Mouse (Mus musculus) MEL (cell line): ENCODE data around the gene Olfr391-ps. TPM values are rescaled to one million over a fixed set of nuclear protein-coding genes. Genes with fewer than 3 reads are reported as not detected.

Experiments used
- DNase-seq: peaks from one replicate; pipeline ENCODE4 v3.0.0; 2011; ENCODE audit warnings: low read depth, low spot score
- H3K27ac ChIP-seq: 2 replicates; pipeline ENCODE4 v1.5.1; 2012; ENCODE audit warnings: low read depth, mild to moderate bottlenecking, control low read depth, low read length, moderate library complexity; ENCODE audit not compliant: control insufficient read depth
- H3K27me3 ChIP-seq, 2 experiments: fragments of 150-350 bp in 1 of 2; sonication (generic) in 1 of 2; 2 replicates each; pipeline ENCODE4 v1.6.1; 2012; ENCODE audit warnings: low read length in 2 of 2, mild to moderate bottlenecking in 2 of 2, improper control_type of control experiment in 1 of 2, moderate library complexity in 1 of 2; ENCODE audit not compliant: insufficient read depth in 2 of 2, control insufficient read depth in 1 of 2
- H3K36me3 ChIP-seq, 2 experiments: 2 replicates each; pipeline ENCODE4 v1.6.1; 2012 to 2014; ENCODE audit warnings: low read length in 2 of 2, improper control_type of control experiment in 1 of 2, inconsistent platforms in 1 of 2, mild to moderate bottlenecking in 1 of 2; ENCODE audit not compliant: insufficient read depth in 2 of 2, control insufficient read depth in 1 of 2
- H3K4me1 ChIP-seq, 2 experiments: fragments of 150-350 bp in 1 of 2; sonication (generic) in 1 of 2; 2 replicates each; pipeline ENCODE4 v1.6.1; 2012; ENCODE audit warnings: low read length in 2 of 2, improper control_type of control experiment in 1 of 2, mild to moderate bottlenecking in 1 of 2; ENCODE audit not compliant: insufficient read depth in 2 of 2, control insufficient read depth in 1 of 2
- H3K4me3 ChIP-seq, 2 experiments: fragments of 150-350 bp in 1 of 2; sonication (generic) in 1 of 2; 2 replicates each; pipeline ENCODE4 v1.5.1; 2012; ENCODE audit warnings: low read depth in 2 of 2, low read length in 2 of 2, mild to moderate bottlenecking in 2 of 2, moderate library complexity in 2 of 2, control low read depth in 1 of 2, improper control_type of control experiment in 1 of 2; ENCODE audit not compliant: control insufficient read depth in 1 of 2, insufficient read depth in 1 of 2
- H3K79me2 ChIP-seq: 2 replicates; pipeline ENCODE4 v1.6.1; 2012; ENCODE audit warnings: mild to moderate bottlenecking, low read length, moderate library complexity; ENCODE audit not compliant: control insufficient read depth, poor library complexity, insufficient read depth
- H3K9ac ChIP-seq: 2 replicates; pipeline ENCODE4 v1.6.1; 2012; ENCODE audit warnings: low read depth, mild to moderate bottlenecking, control low read depth, low read length, moderate library complexity; ENCODE audit not compliant: control insufficient read depth, poor library complexity, severe bottlenecking
- H3K9me3 ChIP-seq: fragments of 150-350 bp; sonication (generic); replicated peaks from 2 replicates; pipeline ENCODE4 v1.6.1; 2012; ENCODE audit warnings: mild to moderate bottlenecking, low read length, improper control_type of control experiment, moderate library complexity; ENCODE audit not compliant: insufficient read depth
- CHD2 ChIP-seq: IDR thresholded peaks from 2 replicates; pipeline ENCODE4 v1.6.1; 2011; ENCODE audit warnings: low read length, improper control_type of control experiment
- ELF1 ChIP-seq: IDR thresholded peaks from 2 replicates; pipeline ENCODE4 v1.6.1; 2014; ENCODE audit warnings: low read depth, mild to moderate bottlenecking, inconsistent platforms, low read length, improper control_type of control experiment, moderate library complexity
- EP300 ChIP-seq, 2 experiments: IDR thresholded peaks; 2 replicates each; pipeline ENCODE4 v1.6.1; 2011; ENCODE audit warnings: improper control_type of control experiment in 2 of 2, low read length in 2 of 2, low read depth in 1 of 2, mild to moderate bottlenecking in 1 of 2
- ETS1 ChIP-seq: IDR thresholded peaks from 2 replicates; pipeline ENCODE4 v1.6.1; 2012; ENCODE audit warnings: low read depth, mild to moderate bottlenecking, inconsistent platforms, low read length, improper control_type of control experiment, moderate library complexity
- GABPA ChIP-seq: IDR thresholded peaks from 2 replicates; pipeline ENCODE4 v1.6.1; 2012; ENCODE audit warnings: low read depth, mild to moderate bottlenecking, inconsistent platforms, low read length, improper control_type of control experiment, moderate library complexity
- GATA1 ChIP-seq: IDR thresholded peaks from 2 replicates; pipeline ENCODE4 v1.6.1; 2011; ENCODE audit warnings: low read depth, low read length, improper control_type of control experiment
- KAT2A ChIP-seq: conservative IDR thresholded peaks from 2 replicates; pipeline ENCODE4 v1.6.1; 2012; ENCODE audit warnings: low read depth, low read length, improper control_type of control experiment, inconsistent platforms
- MAFK ChIP-seq: IDR thresholded peaks from 2 replicates; pipeline ENCODE4 v1.6.1; 2011; ENCODE audit warnings: low read depth, mild to moderate bottlenecking, low read length, improper control_type of control experiment, borderline replicate concordance
- MEF2A ChIP-seq: IDR thresholded peaks from 2 replicates; pipeline ENCODE4 v1.6.1; 2014; ENCODE audit warnings: low read depth, mild to moderate bottlenecking, inconsistent platforms, low read length, improper control_type of control experiment; ENCODE audit not compliant: poor library complexity, insufficient replicate concordance, severe bottlenecking; ENCODE audit errors: extremely low read depth
- MYC ChIP-seq: IDR thresholded peaks from 2 replicates; pipeline ENCODE4 v1.6.1; 2011; ENCODE audit warnings: low read depth, mild to moderate bottlenecking, low read length, improper control_type of control experiment, moderate library complexity
- NELFE ChIP-seq: IDR thresholded peaks from 2 replicates; pipeline ENCODE4 v1.6.1; 2011; ENCODE audit warnings: low read depth, low read length, improper control_type of control experiment
- POLR2A ChIP-seq, 2 experiments: IDR thresholded peaks; 2 replicates each; pipeline ENCODE4 v1.6.1; 2011 to 2012; ENCODE audit warnings: low read length in 2 of 2, mild to moderate bottlenecking in 2 of 2, control low read depth in 1 of 2, improper control_type of control experiment in 1 of 2, low read depth in 1 of 2, moderate library complexity in 1 of 2; ENCODE audit not compliant: control insufficient read depth in 1 of 2, insufficient read depth in 1 of 2, poor library complexity in 1 of 2
- POLR2AphosphoS5 ChIP-seq: IDR thresholded peaks from 2 replicates; pipeline ENCODE4 v1.6.1; 2012; ENCODE audit warnings: low read depth, borderline replicate concordance, mild to moderate bottlenecking, inconsistent platforms, low read length, moderate library complexity, mixed read lengths
- SIN3A ChIP-seq: IDR thresholded peaks from 2 replicates; pipeline ENCODE4 v1.6.1; 2012; ENCODE audit warnings: low read length, improper control_type of control experiment, inconsistent platforms
- SMC3 ChIP-seq: IDR thresholded peaks from 2 replicates; pipeline ENCODE4 v1.6.1; 2011; ENCODE audit warnings: low read depth, low read length, improper control_type of control experiment
- TAL1 ChIP-seq: IDR thresholded peaks from 2 replicates; pipeline ENCODE4 v1.6.1; 2012; ENCODE audit warnings: mild to moderate bottlenecking, inconsistent platforms, low read length, moderate library complexity, mixed read lengths
- TCF12 ChIP-seq: IDR thresholded peaks from 2 replicates; pipeline ENCODE4 v1.6.1; 2014; ENCODE audit warnings: low read depth, mild to moderate bottlenecking, inconsistent platforms, low read length, improper control_type of control experiment, moderate library complexity
- UBTF ChIP-seq: IDR thresholded peaks from 2 replicates; pipeline ENCODE4 v1.6.1; 2012; ENCODE audit warnings: low read depth, mild to moderate bottlenecking, inconsistent platforms, low read length, improper control_type of control experiment, moderate library complexity, borderline replicate concordance; ENCODE audit not compliant: insufficient read depth
- USF2 ChIP-seq, 2 experiments: IDR thresholded peaks; 2 replicates each; pipeline ENCODE4 v1.6.1; 2011 to 2012; ENCODE audit warnings: improper control_type of control experiment in 2 of 2, low read length in 2 of 2, borderline replicate concordance in 1 of 2, inconsistent platforms in 1 of 2, low read depth in 1 of 2, mild to moderate bottlenecking in 1 of 2; ENCODE audit not compliant: insufficient read depth in 1 of 2
- ZC3H11A ChIP-seq: IDR thresholded peaks from 2 replicates; pipeline ENCODE4 v1.6.1; 2012; ENCODE audit warnings: low read depth, mild to moderate bottlenecking, inconsistent platforms, low read length, improper control_type of control experiment
- ZKSCAN1 ChIP-seq: IDR thresholded peaks from 2 replicates; pipeline ENCODE4 v1.6.1; 2012; ENCODE audit warnings: low read depth, mild to moderate bottlenecking, inconsistent platforms, low read length, improper control_type of control experiment, moderate library complexity
- ZNF384 ChIP-seq: IDR thresholded peaks from 2 replicates; pipeline ENCODE4 v1.6.1; 2012; ENCODE audit warnings: low read depth, mild to moderate bottlenecking, inconsistent platforms, low read length, improper control_type of control experiment
- polyA plus RNA-seq, 2 experiments: library from polyadenylated mRNA; stranded (reverse) in 1 of 2; unstranded in 1 of 2; fragments of >175 nt in 1 of 2; fragments of >200 nt in 1 of 2; gene quantifications; 2 replicates each; pipeline versions ENCODE4 v1.2.1 to v1.2.4; 2012; ENCODE audit warnings: low replicate concordance in 2 of 2, low read depth in 1 of 2; ENCODE audit not compliant: insufficient read length in 2 of 2, insufficient read depth in 1 of 2, missing spikeins in 1 of 2
- total RNA-seq: library from RNA; depleted of rRNA; stranded (reverse); fragments of 300-350 nt; gene quantifications from 2 replicates; pipeline ENCODE4 v1.2.3, GENCODE M21; 2012; rRNA removed

Gene Olfr391-ps
- total RNA-seq = not detected in 2 replicates
- not detected for polyA plus RNA-seq

DNA sequence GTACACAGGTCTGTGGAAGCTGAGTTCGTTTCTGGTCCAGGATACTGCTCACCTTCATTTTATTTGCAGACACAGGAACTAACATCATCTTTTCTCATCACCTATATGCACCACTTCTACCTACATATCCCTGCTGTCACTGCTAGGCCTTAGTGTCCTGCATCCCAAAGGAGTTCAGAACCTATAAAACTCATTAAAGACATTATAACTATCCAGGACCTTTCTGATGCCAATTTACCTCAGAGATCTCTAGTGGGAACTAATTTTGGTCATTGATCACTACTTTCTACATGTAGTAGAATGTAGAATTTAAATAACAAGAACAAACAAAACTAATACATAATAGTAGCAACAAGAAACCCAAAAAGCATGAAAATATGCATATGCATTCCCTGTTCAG, at the start of gene Olfr391-ps:
Olfr391-ps (minus strand) TSS at position 101 of the 400 bp plus-strand sequence.
- Histone ChIP-seq H3K4me1 (no peaks in the 10 kb centered on the region), H3K79me2 (no peaks in the 10 kb centered on the region), H3K36me3 (no peaks in the 10 kb centered on the region), H3K9ac (no peak within 1 kb of the TSS), H3K9me3 (no peaks in the 10 kb centered on the region), H3K4me3 (no peak within 1 kb of the TSS), H3K27me3 (no peaks in the 10 kb centered on the region), H3K27ac (no peak within 1 kb of the TSS)
- no peak for TF ChIP-seq SMC3
- no peak for TF ChIP-seq ZNF384
- no peak for TF ChIP-seq KAT2A
- no peak for TF ChIP-seq TCF12
- no peak for DNase-seq

DNA sequence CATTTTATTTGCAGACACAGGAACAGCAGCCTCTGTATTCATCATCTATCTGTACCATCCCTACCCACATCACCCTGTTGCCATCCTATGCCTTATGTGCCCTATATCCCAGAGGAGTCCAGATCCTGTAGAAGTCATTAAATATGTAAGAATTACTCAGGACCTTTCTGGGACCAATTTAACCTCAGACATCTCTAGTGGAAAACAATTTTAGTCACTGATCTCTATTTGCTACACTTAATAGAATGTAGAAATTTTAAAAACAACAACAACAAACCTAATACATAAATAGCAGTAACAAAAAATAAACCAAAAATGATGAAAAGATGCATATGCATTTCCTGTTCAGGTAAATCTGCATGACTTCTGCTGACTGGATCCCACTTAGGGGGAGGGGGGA, 48.5 kb upstream of the Olfr391-ps start, which contains the start of gene Olfr393:
Olfr393 (minus strand) TSS at position 101 of the 400 bp plus-strand sequence.
- Histone ChIP-seq H3K9me3 (no peaks in the 10 kb centered on the region), H3K79me2 (no peaks in the 10 kb centered on the region), H3K4me3 (no peak within 1 kb of the TSS), H3K36me3 (no peaks in the 10 kb centered on the region), H3K4me1 (no peaks in the 10 kb centered on the region), H3K9ac (no peak within 1 kb of the TSS), H3K27me3 (no peaks in the 10 kb centered on the region), H3K27ac (no peak within 1 kb of the TSS)
- no peak for TF ChIP-seq ETS1
- no peak for TF ChIP-seq UBTF
- TF ChIP-seq POLR2A (IDR thresholded peaks at IDR 0.05; ENCODE audit: control insufficient read depth in 1 of 2, insufficient read depth in 1 of 2, low read depth in 1 of 2, low read length in 2 of 2, poor library complexity in 1 of 2) = no peak
- no peak for TF ChIP-seq ZKSCAN1
- TF ChIP-seq GABPA = no peak
- TF ChIP-seq EP300 (IDR thresholded peaks at IDR 0.05; ENCODE audit: low read depth in 1 of 2, low read length in 2 of 2) = no peak
- no peak for TF ChIP-seq NELFE
- no peak for TF ChIP-seq ZC3H11A
- TF ChIP-seq MEF2A = no peak
- TF ChIP-seq TAL1 = no peak
- TF ChIP-seq SIN3A = no peak
- TF ChIP-seq CHD2 = no peak
- TF ChIP-seq GATA1 = no peak
- TF ChIP-seq ELF1 = no peak
- TF ChIP-seq MAFK = no peak
- TF ChIP-seq POLR2AphosphoS5 = no peak
- no peak for TF ChIP-seq MYC
- TF ChIP-seq USF2 (IDR thresholded peaks at IDR 0.05; ENCODE audit: borderline replicate concordance in 1 of 2, insufficient read depth in 1 of 2, low read depth in 1 of 2, low read length in 2 of 2) = no peak
- no peak for DNase-seq
